Mouse (Mus musculus) midbrain, postnatal 0 days (tissue): Measurements from ENCODE around the gene Scarb2. TPM values are rescaled to one million over a fixed set of nuclear protein-coding genes. Genes with fewer than 3 reads are reported as not detected.
A peak's percentile ranks its signal among the peaks of the same experiment; 100 is the strongest.

Experiments used
- ATAC-seq: fragments of 200-750 bp; cut with Nextera tagmentation; 2 replicates; pipeline ENCODE4 v1.8.0; 2017; ENCODE audit warnings: moderate number of reproducible peaks, mild to moderate bottlenecking, moderate TSS enrichment, moderate library complexity; ENCODE audit not compliant: low FRiP score
- DNase-seq: peaks from one replicate; pipeline ENCODE4 v3.0.0-alpha.2; 2015; ENCODE audit warnings: low spot score
- H3K27ac ChIP-seq: fragments of 300-500 bp; sonication (generic); 2 replicates; pipeline ENCODE4 v1.5.1; 2014; ENCODE audit warnings: low read depth, mild to moderate bottlenecking, low read length, mixed read lengths
- H3K27me3 ChIP-seq: fragments of 300-500 bp; sonication (generic); 2 replicates; pipeline ENCODE4 v1.6.1; 2014; ENCODE audit warnings: low read length, control low read depth, mixed read lengths; ENCODE audit not compliant: insufficient read depth
- H3K36me3 ChIP-seq: fragments of 300-500 bp; sonication (generic); 2 replicates; pipeline ENCODE4 v1.6.1; 2014; ENCODE audit warnings: low read length, control low read depth, mixed read lengths; ENCODE audit not compliant: insufficient read depth
- H3K4me1 ChIP-seq: fragments of 300-500 bp; sonication (generic); 2 replicates; pipeline ENCODE4 v1.6.1; 2014; ENCODE audit warnings: mild to moderate bottlenecking, control low read depth, antibody characterized with exemption, low read length, mixed read lengths; ENCODE audit not compliant: insufficient read depth
- H3K4me2 ChIP-seq: fragments of 300-500 bp; sonication (generic); 2 replicates; pipeline ENCODE4 v1.6.1; 2014; ENCODE audit warnings: low read depth, mild to moderate bottlenecking, low read length, mixed read lengths; ENCODE audit not compliant: poor library complexity, severe bottlenecking
- H3K4me3 ChIP-seq: fragments of 300-500 bp; sonication (generic); 2 replicates; pipeline ENCODE4 v1.5.1; 2014; ENCODE audit warnings: low read depth, mild to moderate bottlenecking, low read length, moderate library complexity
- H3K9ac ChIP-seq: fragments of 300-500 bp; sonication (generic); replicated peaks from 2 replicates; pipeline ENCODE4 v1.6.1; 2014; ENCODE audit warnings: mild to moderate bottlenecking, low read length, moderate library complexity, mixed read lengths; ENCODE audit not compliant: poor library complexity, severe bottlenecking
- H3K9me3 ChIP-seq: fragments of 300-500 bp; sonication (generic); 2 replicates; pipeline ENCODE4 v1.6.1; 2016; ENCODE audit warnings: low read length, control low read depth
- CTCF ChIP-seq: IDR thresholded peaks from 2 replicates; pipeline ENCODE4 v1.5.1; 2016; ENCODE audit warnings: antibody characterized with exemption, mild to moderate bottlenecking
- WGBS: fragments of 180-500 bp; shearing (Covaris S2); extraction: QIAGEN DNeasy Blood & Tissue Kit; methylation state at CpG from one replicate; pipeline ENCODE4 v1.1.7; 2014; 5-methylcytosine and 5-hydroxymethylcytosine counted together
- polyA plus RNA-seq: library from polyadenylated mRNA; unstranded; fragments of >200 nt; fragmentation: Nextera tagmentation; extraction: Ambion mirVana; gene quantifications from 2 replicates; pipeline ENCODE4 v1.2.1, GENCODE M21; 2015
- total RNA-seq: library from RNA; depleted of rRNA; stranded (reverse); fragments of >200 nt; gene quantifications from 2 replicates; pipeline ENCODE4 v1.2.3, GENCODE M21; 2014

Gene Scarb2
- total and polyA plus RNA-seq, 2 experiments from 2014 or later, result 25.3 to 139 TPM

GRCm38 (mm10) chr5:92490779-92491178 is 15.9 kb downstream of the Scarb2 start:
- Histone ChIP-seq H3K4me1 (no peaks in the 10 kb centered on the region), H3K4me2 (no peak overlapping the region), H3K27me3 (no peaks in the 10 kb centered on the region), H3K27ac (no peak overlapping the region), H3K36me3 (no peaks in the 10 kb centered on the region; the same call in 1 of the 2 replicates), H3K9ac (no peak overlapping the region), H3K4me3 (no peak overlapping the region), H3K9me3 (no peaks in the 10 kb centered on the region)
- ATAC-seq (no peak), DNase-seq (no peak)
- no peak for TF ChIP-seq CTCF
- WGBS, result 67% methylated on average over 4 of the region's 4 CpGs

- Histone ChIP-seq H3K4me1 (no peaks in the 10 kb centered on the region), H3K9ac (no peak overlapping the region), H3K36me3 (no peaks in the 10 kb centered on the region; the same call in 1 of the 2 replicates), H3K27me3 (no peaks in the 10 kb centered on the region), H3K9me3 (no peaks in the 10 kb centered on the region), H3K27ac (no peak overlapping the region), H3K4me2 (no peak overlapping the region), H3K4me3 (no peak overlapping the region)
- ATAC-seq (no peak), DNase-seq (no peak)
- no peak for TF ChIP-seq CTCF
- 89% methylated on average over 3 of the region's 3 CpGs for WGBS
Measured at GRCm38 (mm10) chr5:92490304-92490703, 16.3 kb downstream of the Scarb2 start.

GRCm38 (mm10) chr5:92489503-92489902 is 17.1 kb downstream of the Scarb2 start:
- Histone ChIP-seq H3K27me3 (no peaks in the 10 kb centered on the region), H3K36me3 (peaks cover 6% of the 10 kb centered on the region; the same call in 1 of the 2 replicates), H3K9me3 (no peaks in the 10 kb centered on the region), H3K4me1 (no peaks in the 10 kb centered on the region), H3K9ac (no peak overlapping the region), H3K27ac (no peak overlapping the region), H3K4me2 (no peak overlapping the region), H3K4me3 (no peak overlapping the region)
- TF ChIP-seq CTCF, result no peak
- DNase-seq (no peak), ATAC-seq (0 out of 2 replicates have a peak, but pooled peaks have one; percentile 32)
- WGBS, result 63% methylated on average over 4 of the region's 4 CpGs

DNA sequence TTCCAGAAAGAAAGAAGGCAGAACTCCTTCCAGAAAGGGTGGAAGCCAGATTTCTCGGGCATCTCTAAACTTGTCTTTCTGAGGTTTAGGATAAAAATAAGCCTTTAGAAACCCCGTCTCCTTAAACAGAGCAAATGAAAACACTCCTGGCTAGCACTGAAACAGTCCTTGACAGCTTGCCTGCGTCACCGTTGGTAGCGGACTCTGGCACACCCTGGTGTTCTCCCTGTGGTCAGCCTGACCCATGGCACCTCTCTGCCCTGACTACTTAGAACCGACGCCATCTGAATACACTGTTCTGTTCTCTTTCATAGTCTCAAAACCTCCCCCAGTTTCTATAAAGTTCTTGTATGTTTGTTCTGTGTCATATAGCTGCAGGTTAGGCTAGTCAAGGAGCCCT is 17.7 kb downstream of the Scarb2 start:
- no peak overlapping the region for H3K27ac ChIP-seq
- H3K9me3 ChIP-seq, result no peaks in the 10 kb centered on the region
- ATAC-seq, result no peak
- 0 out of 2 replicates have a peak, but pooled peaks have one; percentile 3 for TF ChIP-seq CTCF
- no peak overlapping the region for H3K4me2 ChIP-seq
- no peak for DNase-seq
- no peak overlapping the region for H3K9ac ChIP-seq
- no peaks in the 10 kb centered on the region for H3K27me3 ChIP-seq
- no peaks in the 10 kb centered on the region for H3K4me1 ChIP-seq
- H3K36me3 ChIP-seq, result peaks cover 10% of the 10 kb centered on the region; the same call in 1 of the 2 replicates
- 73% methylated on average over 7 of the region's 7 CpGs for WGBS
- H3K4me3 ChIP-seq, result no peak overlapping the region

- Histone ChIP-seq H3K4me3 (no peak overlapping the region), H3K4me1 (no peaks in the 10 kb centered on the region), H3K36me3 (peaks cover 10% of the 10 kb centered on the region; the same call in 1 of the 2 replicates), H3K9ac (no peak overlapping the region), H3K4me2 (no peak overlapping the region), H3K27ac (no peak overlapping the region), H3K9me3 (no peaks in the 10 kb centered on the region), H3K27me3 (no peaks in the 10 kb centered on the region)
- WGBS, result 82% methylated on average over 3 of the region's 3 CpGs
- TF ChIP-seq CTCF, result no peak
- no peak for DNase-seq
- no peak for ATAC-seq
Measured at GRCm38 (mm10) chr5:92488408-92488807, 18.2 kb downstream of the Scarb2 start.

GRCm38 (mm10) chr5:92486758-92487157 is 19.9 kb downstream of the Scarb2 start:
- DNase-seq (no peak), ATAC-seq (no peak)
- Histone ChIP-seq H3K27me3 (no peaks in the 10 kb centered on the region), H3K4me3 (no peak overlapping the region), H3K4me1 (no peaks in the 10 kb centered on the region), H3K9me3 (no peaks in the 10 kb centered on the region), H3K4me2 (no peak overlapping the region), H3K9ac (no peak overlapping the region), H3K36me3 (peaks cover 18% of the 10 kb centered on the region), H3K27ac (no peak overlapping the region)
- no peak for TF ChIP-seq CTCF
- WGBS, result over 99% methylated on average over 3 of the region's 3 CpGs
